Mouse (Mus musculus) testis, postnatal 10 days (tissue): ENCODE measurements at regions not wholly inside any gene's neighbourhood (a gene's known extent, or its start where the extent isn't known, plus 50 kb on each side); places are given as distances from the start of the nearest gene placed in this dataset.
A peak's percentile ranks its signal among the peaks of the same experiment; 100 is the strongest.

Source experiments
- DNase-seq: peaks from one replicate; pipeline ENCODE4 v3.0.0; 2021; ENCODE audit warnings: low spot score

DNA sequence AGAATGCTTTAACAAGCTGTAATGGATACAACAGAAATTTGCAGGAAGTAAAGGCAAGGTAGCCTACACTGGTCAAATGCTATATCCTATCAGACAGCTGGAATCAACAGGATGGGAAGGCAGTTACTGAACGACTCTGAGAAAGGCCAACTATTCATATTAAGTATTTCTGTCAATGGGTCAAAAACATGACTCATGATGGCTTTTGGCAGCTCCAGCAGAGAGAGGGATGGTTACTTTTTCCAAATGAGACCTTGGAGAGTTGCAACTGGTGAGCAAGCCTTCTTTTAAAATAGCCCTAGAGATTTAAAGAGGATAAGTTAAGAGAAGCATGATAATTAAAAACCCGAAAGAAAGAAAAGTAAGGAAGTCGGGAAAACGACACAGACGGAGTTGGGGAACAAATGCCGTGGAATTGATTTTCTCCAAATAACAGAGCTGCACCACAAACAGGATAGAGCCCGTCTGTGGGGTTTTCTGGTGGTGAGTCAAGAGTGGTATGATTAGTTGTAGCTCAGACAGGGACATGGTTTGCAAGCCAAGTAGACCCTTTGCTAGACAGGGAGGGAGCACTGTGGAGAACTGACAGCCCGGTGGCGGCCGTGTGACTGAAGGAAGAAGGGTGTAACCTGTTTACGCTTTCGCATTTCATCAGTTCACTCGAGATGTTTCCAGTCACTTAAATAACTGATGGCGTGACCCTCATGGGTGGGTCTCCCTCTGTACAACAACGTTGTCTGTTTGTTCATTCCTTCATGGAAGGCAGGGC is 3638.1 kb upstream of the Gm7489 start:
- DNase-seq, result no peak

DNA sequence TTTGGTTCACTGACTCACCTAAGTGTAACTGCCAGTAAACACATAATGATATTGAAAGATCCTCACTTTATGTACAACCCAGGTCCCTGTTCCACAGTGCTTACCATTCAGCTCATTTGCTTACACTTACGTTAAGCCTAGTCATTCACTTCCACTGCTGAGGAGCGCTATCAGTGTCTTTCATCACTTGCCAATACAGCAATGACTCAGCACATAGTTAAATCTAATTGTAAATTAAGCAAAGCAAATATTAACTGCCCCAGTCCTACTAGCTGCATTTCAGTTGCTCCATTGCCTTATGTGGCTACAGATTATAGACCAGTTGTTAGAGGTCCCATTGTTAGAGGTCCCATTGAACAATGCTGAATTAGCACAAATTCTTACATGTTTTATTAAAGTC is 3624.6 kb upstream of the Gm7489 start:
- DNase-seq, result no peak

DNA sequence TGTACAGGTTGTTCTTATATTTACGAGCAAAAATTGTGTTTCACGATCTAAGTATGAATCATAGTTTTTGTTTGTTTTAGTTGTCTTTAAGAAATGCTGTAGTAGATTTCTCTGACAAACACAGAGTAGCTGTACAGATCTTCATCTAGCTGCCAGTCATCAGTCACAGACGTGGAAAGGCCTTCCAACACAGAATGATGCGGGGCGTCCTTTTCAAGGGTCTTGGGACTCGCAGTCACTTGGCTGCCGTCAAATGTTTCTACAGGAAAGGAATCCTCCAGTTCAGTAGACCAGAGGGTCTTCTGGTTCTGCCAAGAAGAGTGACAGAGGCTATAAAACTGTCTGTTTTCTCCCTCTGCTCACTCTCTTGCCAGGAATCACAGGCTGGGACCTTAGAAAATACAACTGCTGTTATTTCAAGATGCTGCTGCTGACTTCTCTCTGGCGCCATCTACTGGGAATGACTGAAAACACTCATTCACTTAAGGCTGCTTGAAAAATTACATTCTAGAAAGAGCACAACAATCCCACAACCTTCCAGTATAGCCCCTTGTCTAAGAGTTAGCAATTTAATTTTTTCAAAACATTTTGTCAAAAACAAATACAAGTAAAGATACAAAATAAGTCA is 3623.3 kb upstream of the Gm7489 start:
- peak; percentile 46 for DNase-seq

DNA sequence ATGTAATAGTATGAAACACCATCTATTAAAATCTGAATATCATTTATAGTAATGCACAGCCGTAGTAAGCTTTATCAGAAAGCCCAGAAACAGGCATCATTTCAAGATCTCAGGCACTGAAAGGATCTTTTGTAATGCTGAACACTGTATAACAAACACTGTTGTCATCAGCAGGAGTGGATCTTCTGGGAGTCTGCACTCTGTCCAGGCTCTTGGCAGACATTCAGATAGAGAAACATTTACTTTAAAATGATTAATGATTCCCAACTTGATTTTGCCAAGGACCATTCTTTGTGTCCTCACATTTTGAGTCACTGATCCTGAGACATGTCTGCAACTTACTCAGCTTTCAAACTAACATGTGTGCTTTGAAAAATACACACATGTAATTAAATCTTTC is 3617.2 kb upstream of the Gm7489 start:
- DNase-seq, result no peak

DNA sequence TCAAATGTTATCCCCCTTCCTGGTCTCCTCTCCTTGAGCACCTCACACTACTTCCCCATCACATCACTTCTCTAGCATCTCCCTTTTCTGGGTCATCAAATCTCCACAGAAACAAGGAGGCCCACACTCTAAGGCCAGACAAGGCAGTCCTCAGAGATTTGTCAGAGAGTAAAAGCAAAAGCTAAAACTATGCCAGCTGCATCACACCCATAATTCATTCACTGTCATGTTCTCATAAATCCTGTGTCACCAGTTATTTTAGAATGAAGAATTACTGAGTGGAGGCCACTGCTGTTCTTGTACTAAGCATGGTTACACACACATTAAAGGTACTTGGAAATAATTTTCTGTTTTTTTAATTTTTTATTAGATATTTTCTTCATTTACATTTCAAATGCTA is 3613.1 kb upstream of the Gm7489 start:
- DNase-seq, result no peak

DNA sequence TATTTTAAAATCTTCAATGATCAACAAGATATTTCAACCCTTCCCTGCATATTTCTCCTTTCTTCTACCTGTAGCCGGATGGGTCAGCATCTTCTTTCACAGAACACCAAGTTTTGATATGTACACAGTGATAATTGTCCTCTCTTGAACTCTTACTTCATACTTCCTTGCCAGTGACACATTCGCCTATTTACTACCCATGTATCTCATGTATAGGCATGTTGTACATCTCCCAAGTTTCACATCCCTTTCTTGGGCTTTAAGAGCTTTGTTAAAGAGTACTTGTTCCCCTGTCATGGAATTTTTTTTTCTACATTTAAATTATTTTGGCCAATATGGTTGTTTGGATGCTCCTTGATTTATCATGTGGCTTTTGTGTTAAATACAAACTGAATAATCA is 3602.1 kb upstream of the Gm7489 start:
- DNase-seq, result no peak

DNA sequence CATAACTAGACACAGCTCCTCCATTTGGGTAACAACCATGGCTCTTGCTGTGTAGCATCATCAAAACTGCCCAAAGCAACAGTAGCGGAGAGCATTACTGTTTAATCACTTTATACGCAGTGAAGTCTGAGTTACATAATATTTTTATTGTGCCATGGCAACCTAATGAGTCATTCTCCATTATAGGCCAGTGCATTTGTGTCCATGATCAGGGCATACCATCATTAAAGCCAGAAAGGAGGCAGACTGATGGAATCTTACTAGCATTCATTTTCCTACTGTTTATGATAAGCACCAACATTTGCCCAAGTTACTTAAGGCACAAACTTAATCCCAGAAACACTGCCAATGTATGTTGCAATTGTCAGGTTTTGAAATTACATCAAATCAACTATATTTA is 3601.2 kb upstream of the Gm7489 start:
- DNase-seq, result no peak

DNA sequence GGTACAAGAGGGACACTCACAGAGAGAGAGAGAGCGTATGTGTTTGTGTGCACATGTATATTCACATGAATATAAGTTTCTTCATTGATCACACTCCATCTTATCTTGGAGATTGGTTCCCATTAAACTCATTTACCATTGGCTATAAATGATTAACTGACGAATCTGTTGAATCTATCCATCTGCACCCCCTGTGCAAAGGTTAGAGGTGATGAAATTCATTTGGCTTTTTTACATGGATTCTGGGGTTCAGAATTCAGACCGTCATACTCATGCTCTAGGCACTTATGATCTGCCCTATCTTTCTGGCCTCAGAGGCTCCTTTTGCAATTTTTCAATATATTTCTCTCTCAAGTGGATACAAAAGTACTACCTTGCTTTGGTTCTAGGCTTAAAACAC is 3582.9 kb upstream of the Gm7489 start:
- no peak for DNase-seq

DNA sequence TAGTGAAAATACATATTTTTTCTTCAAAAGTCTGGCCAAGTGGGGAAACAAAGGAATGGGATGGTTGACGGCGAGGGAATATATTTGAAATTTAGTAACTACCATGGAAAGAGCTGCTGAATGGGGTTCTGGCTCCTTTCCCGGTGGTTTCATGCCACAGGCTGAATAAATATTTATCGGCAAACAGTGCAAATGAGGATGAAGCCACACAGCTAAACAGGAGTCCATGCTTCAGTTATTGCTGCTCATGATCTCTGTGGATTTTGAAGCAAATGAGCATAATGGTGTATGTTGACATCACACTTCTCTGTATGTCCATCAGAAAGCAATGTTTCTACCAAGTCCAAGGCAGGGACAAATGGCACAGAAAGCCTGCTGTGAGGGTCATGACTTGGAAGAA is 3580.6 kb upstream of the Gm7489 start:
- DNase-seq, result no peak

DNA sequence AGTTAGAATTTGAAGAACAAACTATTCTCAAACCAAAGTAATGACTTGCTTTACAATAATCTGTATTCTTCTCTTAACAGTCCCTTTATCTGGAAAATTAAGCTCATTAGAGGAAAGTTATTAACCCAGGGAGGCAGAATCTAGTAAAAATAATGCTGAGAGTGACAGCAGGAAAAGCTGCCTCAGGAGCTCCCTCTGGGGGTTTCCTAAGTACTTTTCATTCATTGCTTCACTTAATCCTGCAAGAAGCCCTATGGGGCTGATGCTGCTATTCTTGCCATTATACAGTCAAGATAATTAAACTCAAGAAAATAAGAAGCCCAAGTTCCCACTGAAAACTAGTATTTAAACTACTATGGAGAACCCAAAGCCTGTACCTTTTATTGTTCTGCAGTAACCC is 3563.9 kb upstream of the Gm7489 start:
- DNase-seq, result no peak

DNA sequence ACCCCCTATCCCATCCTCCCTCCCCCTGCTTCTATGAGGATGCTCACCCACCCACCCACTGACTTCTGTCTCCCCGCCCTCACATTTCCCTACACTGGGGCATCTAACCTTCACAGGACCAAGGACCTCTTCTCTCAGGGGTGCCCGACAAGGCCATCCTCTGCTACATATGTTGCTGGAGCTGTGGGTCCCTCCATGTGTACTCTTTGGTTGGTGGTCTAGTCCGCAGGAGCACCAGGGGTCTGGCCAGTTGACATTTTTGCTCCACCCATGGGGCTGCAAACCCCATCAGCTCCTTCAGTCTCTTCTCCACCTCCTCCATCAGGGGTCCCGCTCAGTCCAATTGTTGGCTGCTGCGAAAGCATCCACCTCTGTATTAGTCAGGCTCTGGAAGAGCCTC is 3539.2 kb upstream of the Gm7489 start:
- no peak for DNase-seq

DNA sequence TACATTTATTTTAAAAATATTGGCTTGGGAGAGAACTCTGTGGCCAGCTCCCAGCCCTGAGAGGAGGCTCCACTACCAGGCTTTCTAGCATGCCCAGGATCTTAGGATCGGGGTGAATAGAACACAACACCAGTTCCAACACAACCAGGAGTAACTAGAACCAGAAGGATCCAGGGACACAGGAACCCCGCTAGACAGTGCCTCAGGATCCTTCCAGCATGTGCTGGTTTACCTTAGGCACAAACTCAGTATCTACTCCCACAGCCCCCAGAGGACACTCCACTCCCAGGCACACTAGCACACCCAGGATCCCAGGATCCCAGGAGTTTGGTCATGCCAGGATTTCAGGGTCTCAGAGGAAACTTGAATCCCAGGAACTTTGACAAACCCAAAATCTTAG is 3537.8 kb upstream of the Gm7489 start:
- DNase-seq, result no peak

DNA sequence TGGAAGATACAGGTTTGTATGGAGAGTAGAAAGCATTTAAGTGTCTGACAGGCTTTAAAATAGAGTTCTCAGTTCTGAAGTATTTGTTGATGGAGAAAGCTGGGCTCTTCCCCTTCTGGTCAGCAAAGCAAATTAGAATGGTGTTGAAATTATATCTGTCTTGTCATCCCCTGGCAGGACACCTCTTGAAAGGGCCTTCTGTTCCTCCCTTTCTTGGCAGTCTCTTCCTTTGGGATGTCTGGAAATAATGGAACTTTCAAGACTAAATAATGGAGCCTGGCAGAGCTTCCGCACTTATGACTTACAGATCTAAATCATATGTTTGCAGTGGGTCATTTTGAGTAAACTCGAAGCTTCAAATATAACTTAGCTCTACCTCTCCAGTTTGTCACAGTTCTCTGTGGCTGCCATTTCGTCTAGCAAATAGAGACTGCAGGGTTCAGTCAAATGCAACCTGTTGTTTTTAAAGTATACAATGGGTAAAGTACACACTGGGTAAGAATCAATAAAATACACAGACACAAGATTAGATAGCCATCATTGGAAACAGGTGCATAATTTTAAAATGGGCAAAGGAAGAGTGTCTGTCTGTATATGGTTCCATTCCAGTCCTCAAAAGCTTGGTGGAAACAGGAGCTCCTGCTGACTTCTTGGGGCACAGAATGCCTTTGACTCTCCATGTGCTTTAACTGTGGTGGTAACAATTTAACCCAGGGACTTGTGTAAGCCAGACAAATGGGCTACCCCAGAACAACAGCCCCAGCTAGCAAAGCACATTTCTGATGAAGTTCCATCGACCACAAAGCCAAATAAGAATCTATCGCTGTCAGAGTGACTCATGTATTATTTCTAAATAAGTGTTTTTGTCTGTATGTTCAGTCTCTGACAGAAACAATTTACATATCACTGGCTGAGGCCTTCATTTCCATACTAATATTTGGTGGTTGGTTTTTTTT is 3524.4 kb upstream of the Gm7489 start:
- DNase-seq, result no peak

DNA sequence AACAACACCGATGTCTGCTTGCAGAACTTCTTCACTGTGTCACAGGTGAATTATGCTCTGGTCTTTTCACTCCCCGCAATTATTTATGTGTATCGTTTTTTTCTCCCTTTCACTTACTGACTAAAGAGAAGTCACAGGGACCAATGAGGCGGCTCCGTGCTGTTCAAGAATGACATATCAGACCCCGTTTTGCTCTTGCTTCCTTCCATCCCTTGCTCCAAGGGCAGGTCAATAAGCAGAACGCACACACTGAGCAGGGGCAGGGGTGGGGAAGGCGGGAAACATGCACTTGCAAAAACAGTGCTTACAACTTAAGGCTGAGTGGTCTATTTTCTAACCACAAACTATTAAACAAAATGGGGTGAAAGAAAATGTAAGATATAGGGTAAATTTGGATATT is 3523.4 kb upstream of the Gm7489 start:
- DNase-seq, result no peak

DNA sequence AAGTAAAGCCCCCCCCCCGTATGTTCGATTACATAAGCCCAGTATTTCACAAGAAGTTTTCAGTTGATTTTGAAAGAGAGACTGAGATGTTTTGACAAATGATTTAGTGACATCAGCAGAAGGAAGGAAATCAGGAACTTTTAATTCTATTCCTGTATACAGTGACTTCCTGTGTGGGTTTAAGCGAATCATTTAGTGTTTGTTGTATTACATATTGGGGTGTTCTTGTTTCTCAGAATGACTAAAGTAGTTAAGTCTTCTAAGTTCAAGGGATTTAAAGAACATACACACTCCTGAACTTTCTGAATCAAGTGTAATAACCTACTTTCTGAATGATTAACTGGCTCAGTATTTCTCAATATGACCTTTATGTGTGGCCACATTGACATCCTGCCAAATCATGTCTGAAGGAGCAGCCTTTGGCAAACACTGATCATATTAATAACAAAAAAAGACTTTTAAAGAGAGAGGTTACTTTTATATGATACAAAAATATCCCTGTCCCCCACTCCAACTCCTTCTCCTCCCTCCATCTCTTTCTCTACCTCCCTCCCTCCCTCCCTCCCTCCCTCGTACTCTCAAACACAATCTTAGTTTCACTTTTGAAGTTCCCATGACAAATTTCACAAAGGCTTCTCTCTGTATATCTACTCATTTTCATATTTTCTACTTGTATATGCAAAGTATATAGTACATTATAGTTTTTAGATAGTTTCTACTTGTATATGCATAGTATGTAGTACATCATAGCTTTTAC is 3522.8 kb upstream of the Gm7489 start:
- DNase-seq, result no peak

DNA sequence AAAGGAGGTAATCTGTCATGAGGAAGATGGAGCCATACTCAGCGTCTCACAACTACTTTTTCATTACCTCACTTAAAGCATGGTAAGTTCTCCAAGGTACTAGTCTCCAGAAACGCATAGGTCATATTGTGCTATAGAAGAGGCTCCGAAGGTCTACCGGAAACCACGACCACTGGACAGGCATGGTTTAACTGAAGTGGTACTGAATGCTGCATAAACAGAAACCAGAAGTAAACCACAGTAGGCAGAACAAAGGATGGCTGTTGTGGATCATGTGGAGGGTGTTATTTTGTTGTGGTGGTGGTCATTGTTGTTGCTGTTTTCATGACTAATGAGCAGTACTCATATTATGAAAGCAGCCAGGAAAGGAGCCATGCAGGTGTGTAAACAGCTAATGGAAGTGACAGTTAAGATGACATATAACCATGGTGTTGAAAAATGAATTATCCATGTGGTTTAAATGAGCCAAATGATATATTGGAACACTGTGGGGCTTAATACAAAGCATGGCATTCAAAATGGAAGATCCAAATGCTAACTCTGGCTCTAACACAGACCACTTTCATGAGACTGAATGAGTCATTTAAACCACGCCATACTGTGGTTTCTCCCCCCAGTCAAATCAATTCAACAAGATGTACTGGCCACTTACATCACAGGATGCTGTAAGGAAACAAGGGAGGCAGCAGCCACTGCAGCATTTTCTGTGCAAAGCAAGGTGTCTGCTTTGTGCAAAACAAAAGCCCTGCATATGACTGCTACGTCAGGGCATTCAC is 3484.5 kb upstream of the Gm7489 start:
- no peak for DNase-seq

DNA sequence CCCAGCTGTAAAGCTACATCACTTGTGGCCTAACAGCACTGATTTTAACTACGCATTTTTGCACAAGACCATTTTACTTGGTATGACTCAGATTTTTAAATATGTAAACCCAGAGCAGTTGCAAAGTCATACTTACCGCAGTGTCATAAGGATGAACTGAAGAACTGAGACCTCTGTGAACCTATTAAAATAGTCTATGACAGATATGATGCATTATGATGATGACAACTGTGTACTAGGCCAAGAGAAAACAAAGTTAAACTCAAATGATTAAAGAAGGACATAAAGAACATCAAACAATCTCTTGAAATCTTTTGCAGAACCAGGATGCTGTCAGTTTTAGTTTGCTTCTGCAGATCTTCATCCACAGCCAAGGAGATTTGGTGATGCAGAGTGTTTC is 3483.3 kb upstream of the Gm7489 start:
- no peak for DNase-seq

DNA sequence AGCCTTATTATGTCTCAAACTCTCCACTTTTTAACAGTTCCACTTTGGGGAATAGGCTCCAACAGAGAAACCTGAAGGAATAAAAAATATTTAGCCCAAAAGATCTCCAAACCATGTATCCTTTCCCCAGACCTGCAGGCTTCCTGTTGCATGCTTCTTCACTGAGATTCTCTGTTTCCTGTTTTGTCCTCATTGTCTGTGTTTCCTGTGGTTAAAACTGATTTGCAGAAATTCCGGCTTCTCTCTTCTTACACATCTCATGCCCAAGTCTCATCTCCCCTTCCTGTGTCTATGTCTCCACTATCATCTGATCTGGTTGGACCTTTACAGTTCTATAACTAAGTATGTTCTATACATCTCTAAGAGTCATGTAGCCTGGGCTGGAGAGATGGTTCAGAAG is 3482.2 kb upstream of the Gm7489 start:
- no peak for DNase-seq

DNA sequence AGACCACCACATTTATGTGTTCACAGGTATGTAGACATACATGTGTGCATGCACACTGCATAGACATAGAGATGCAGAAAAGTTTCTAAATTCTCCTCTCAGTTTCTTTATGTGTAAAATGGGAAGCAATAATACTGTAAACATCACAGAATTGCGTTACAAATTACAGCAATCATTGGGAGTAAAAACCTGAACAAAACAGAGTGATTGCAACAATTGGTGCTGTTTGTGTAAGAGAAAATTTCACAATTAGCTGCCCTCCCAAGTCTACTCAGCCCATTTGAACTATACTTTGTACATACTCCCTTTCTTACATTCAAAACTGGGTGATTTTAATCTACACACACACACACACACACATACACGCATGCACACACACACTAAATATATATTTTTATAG is 3480.8 kb upstream of the Gm7489 start:
- no peak for DNase-seq

DNA sequence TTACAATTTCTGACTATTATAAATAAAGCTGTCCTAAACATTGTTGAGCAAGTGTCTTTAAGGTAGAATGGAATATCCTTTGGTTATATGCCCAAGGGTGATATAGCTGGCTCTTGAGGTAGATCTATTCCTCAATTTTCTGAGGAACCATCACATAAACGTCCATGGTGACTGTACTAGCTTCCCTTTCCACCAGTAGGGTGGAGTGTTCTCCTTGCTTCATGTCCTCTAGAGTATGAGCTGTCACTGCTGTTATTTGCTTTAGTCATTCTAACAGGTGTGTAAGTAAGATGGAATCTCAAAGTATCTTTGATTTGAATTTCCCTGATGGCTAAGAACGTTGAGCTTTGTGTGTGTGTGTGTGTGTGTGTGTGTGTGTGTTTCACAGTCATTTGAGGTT is 3475.7 kb upstream of the Gm7489 start:
- DNase-seq, result no peak

DNA sequence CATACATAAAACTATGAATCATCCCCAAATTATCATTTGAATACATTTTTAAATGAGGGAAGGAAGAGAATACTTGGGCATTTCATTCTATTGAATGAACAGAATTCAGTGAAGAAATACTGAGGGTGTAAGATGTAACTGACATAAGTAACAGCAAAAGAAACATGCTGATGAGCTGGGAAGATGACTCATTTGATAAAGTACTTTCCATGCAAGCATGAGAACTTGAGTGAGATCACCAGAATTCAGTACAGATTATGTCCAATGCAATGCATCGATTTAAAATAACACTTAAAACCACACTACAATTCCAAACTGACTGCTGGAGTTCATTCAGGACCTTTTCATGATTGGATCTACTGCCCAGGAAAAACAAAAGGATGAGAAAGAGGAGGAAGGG is 3467.1 kb upstream of the Gm7489 start:
- DNase-seq, result no peak
